Mouse (Mus musculus) erythroblast, embryonic 14.5 days (primary cell): ENCODE results near the gene Hras.

Source experiments
- GATA1 ChIP-seq: IDR thresholded peaks from 2 replicates; pipeline ENCODE4 v1.6.1; 2012; ENCODE audit warnings: low read length, inconsistent platforms, mixed read lengths
- TAL1 ChIP-seq: IDR thresholded peaks from 3 replicates; pipeline ENCODE4 v1.6.1; 2012; ENCODE audit warnings: low read length, inconsistent platforms, mixed read lengths

DNA sequence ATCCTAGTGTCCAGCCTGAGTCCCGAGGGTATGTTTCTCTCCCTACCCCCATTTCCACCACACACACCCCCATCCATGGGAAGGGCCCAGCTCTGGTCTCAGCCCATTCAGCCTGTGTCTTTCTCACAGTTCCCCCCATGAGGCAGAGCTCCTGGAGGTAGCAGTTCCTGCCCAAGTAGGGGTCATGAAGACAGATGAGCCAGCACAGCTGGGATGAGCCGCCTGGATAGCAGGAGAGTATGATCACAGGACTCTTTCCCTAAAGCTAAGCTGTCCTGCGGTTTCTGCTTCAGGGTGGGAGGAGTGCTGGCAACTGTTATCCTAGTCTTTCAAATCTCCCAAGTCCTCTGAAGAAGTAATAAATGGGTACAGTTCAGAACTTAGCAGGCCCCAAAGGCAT is 24.3 kb upstream of the Hras start:
- no peak for TF ChIP-seq GATA1
- TF ChIP-seq TAL1: no peak
